Mouse (Mus musculus): ENCODE measurements around the gene Spata16. TPM values are rescaled to one million over a fixed set of nuclear protein-coding genes. Genes with fewer than 3 reads are reported as not detected.
A peak's percentile ranks its signal among the peaks of the same experiment; 100 is the strongest.

Gene Spata16
- total and polyA plus RNA-seq, 3 experiments, result not detected

DNA sequence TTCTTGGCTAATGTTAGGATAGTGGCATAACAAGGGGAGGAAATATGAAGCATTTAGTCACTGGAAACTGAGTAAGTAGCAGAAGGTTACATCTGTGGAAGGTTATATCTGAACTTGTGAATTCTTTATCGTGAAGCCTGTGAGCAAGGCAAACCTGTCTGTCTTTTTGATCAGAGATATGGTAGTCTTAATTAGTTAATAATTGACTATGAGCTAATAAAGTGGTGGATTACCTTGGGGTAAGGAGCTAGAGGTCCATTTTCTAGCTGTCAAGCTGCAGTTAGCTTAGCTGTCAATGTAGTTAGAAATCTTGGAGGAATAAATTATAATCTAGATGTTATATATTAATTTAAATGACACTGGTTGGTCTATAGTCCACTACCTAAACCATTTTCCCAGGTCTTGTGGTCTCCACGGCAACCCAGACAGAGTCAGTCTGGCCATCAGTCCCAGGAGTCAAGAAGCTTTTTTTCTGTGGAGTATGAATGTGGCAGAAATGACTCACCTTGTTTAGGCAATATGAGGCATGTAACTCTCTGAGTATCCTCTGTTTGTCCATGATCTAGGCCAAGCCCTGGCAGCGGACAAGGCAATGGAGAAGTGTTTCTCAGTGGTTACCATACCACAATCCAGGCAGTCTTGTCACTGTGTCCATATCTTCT is 331.6 kb downstream of the Spata16 start:
- H3K27me3 ChIP-seq (replicated peaks), result no peaks in the 10 kb centered on the region
- H3K36me3 ChIP-seq (replicated peaks in 1 of 2; ENCODE audit: control insufficient read depth in 1 of 2, insufficient read depth in 1 of 2, low read length in 1 of 2), result no peaks in the 10 kb centered on the region
- H3K9ac ChIP-seq (ENCODE audit: insufficient read depth, low read depth), result no peak overlapping the region
- H3K4me3 ChIP-seq (replicated peaks in 1 of 3; ENCODE audit: low read depth in 2 of 3, low read length in 2 of 3, poor library complexity in 1 of 3), result no peak overlapping the region
- no peak for DNase-seq (ENCODE audit: extremely low read depth)
- in situ Hi-C loops (cut with MboI; ENCODE audit: low pct_ligation_motif_present, low pct_unique_long_range_greater_than_20kb, low sequenced_read_pairs) (no loop called here), dilution Hi-C loops (cut with MboI; ENCODE audit: extremely low pct_ligation_motif_present, extremely low pct_unique_long_range_greater_than_20kb, low sequenced_read_pairs) (no loop called here)
- no peak overlapping the region for H3K4me2 ChIP-seq (ENCODE audit: insufficient read depth, low read depth, poor library complexity, severe bottlenecking)
- H3K79me2 ChIP-seq (replicated peaks; ENCODE audit: control insufficient read depth, extremely low read depth, insufficient read depth, poor library complexity, severe bottlenecking), result no peaks in the 10 kb centered on the region
- H3K4me1 ChIP-seq (ENCODE audit: control insufficient read depth in 1 of 2, insufficient read depth in 2 of 2), result no peaks in the 10 kb centered on the region
- TF ChIP-seq NELFE (IDR thresholded peaks at IDR 0.05; ENCODE audit: low read depth, low read length) (no peak), TBP (conservative IDR thresholded peaks at IDR 0.05; ENCODE audit: low read depth, low read length) (no peak), HCFC1 (IDR thresholded peaks at IDR 0.05; ENCODE audit: low read depth, low read length) (no peak), GABPA (IDR thresholded peaks at IDR 0.05; ENCODE audit: insufficient replicate concordance, low read depth, low read length) (no peak), POLR2A (IDR thresholded peaks at IDR 0.05; ENCODE audit: low read depth, low read length) (no peak), E2F4 (IDR thresholded peaks at IDR 0.05; ENCODE audit: insufficient replicate concordance, low read depth, low read length) (no peak), MAZ (IDR thresholded peaks at IDR 0.05; ENCODE audit: low read depth, low read length) (no peak), MYC (IDR thresholded peaks at IDR 0.05; ENCODE audit: low read depth, low read length) (no peak), MAFK (IDR thresholded peaks at IDR 0.05; ENCODE audit: insufficient replicate concordance, low read length) (no peak), JUN (IDR thresholded peaks at IDR 0.05; ENCODE audit: insufficient read depth, low read depth, low read length) (no peak), RCOR1 (conservative IDR thresholded peaks at IDR 0.05; ENCODE audit: low read depth, low read length) (no peak), ZNF384 (IDR thresholded peaks at IDR 0.05; ENCODE audit: low read depth, low read length) (no peak), NRF1 (IDR thresholded peaks at IDR 0.05; ENCODE audit: low read depth, low read length) (no peak), KAT2A (IDR thresholded peaks at IDR 0.05; ENCODE audit: insufficient replicate concordance, low read length) (no peak), USF2 (conservative IDR thresholded peaks at IDR 0.05; ENCODE audit: low read depth, low read length) (no peak), MXI1 (IDR thresholded peaks at IDR 0.05; ENCODE audit: low read depth, low read length) (no peak), SIN3A (IDR thresholded peaks at IDR 0.05; ENCODE audit: low read length) (no peak), POLR2AphosphoS2 (IDR thresholded peaks at IDR 0.05; ENCODE audit: low read depth, low read length) (no peak), BHLHE40 (IDR thresholded peaks at IDR 0.05; ENCODE audit: low read depth, low read length) (no peak)
- H3K9me3 ChIP-seq (replicated peaks; ENCODE audit: low read length), result no peaks in the 10 kb centered on the region
- no peak overlapping the region for H3K27ac ChIP-seq (ENCODE audit: insufficient read depth, low read depth)

DNA sequence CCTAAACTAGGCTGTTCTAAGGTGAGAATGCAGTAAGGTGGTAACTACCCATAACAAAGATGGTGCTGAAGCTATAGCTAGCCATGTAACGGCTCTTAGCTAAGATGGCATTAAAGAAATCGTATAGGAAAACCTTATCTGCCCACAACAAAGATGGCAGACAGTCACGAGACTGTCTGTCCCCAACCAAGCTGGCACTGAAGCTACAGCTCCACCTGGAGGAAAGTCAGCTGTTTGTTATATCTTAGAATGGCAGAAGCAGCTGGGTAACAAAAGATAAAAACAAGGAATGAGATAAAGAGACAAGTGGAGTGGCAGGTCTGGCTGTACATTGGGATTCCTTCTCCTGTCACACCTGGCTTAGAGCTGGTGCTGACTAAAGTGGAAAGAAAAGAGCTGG is 333.1 kb downstream of the Spata16 start:
- H3K27ac ChIP-seq (ENCODE audit: insufficient read depth, low read depth), result no peak overlapping the region

More for the DNA sequence above, 333.1 kb downstream of the Spata16 start:
- no peaks in the 10 kb centered on the region for H3K36me3 ChIP-seq (replicated peaks in 1 of 2; ENCODE audit: control insufficient read depth in 1 of 2, insufficient read depth in 1 of 2, low read length in 1 of 2)
- no peaks in the 10 kb centered on the region for H3K9me3 ChIP-seq (replicated peaks; ENCODE audit: low read length)
- no peak overlapping the region for H3K9ac ChIP-seq (ENCODE audit: insufficient read depth, low read depth)
- dilution Hi-C loops (cut with MboI; ENCODE audit: extremely low pct_ligation_motif_present, extremely low pct_unique_long_range_greater_than_20kb, low sequenced_read_pairs), result no loop called here
- peak; percentile 12 for DNase-seq (ENCODE audit: extremely low read depth)
- no peak overlapping the region for H3K4me2 ChIP-seq (ENCODE audit: insufficient read depth, low read depth, poor library complexity, severe bottlenecking)
- no peaks in the 10 kb centered on the region for H3K27me3 ChIP-seq (replicated peaks)
- H3K79me2 ChIP-seq (replicated peaks; ENCODE audit: control insufficient read depth, extremely low read depth, insufficient read depth, poor library complexity, severe bottlenecking), result no peaks in the 10 kb centered on the region
- TF ChIP-seq CTCF (conservative IDR thresholded peaks at IDR 0.05 in 1 of 2, IDR thresholded peaks at IDR 0.05 in 1 of 2; ENCODE audit: low read depth in 2 of 2, low read length in 2 of 2) (peak in 1 of 2 experiments; percentile 42; a peak in 2 of 4 replicates), SMC3 (IDR thresholded peaks at IDR 0.05; ENCODE audit: low read depth, low read length) (peak; percentile 17; the same call in 1 of the 2 replicates), BHLHE40 (IDR thresholded peaks at IDR 0.05; ENCODE audit: low read depth, low read length) (peak; percentile 82), SIN3A (IDR thresholded peaks at IDR 0.05; ENCODE audit: low read length) (no peak), RAD21 (IDR thresholded peaks at IDR 0.05; ENCODE audit: low read depth, low read length) (peak; percentile 45)
- H3K4me1 ChIP-seq (ENCODE audit: control insufficient read depth in 1 of 2, insufficient read depth in 2 of 2), result no peaks in the 10 kb centered on the region
- no peak overlapping the region for H3K4me3 ChIP-seq (replicated peaks in 1 of 3; ENCODE audit: low read depth in 2 of 3, low read length in 2 of 3, poor library complexity in 1 of 3)
- in situ Hi-C loops (cut with MboI; ENCODE audit: low pct_ligation_motif_present, low pct_unique_long_range_greater_than_20kb, low sequenced_read_pairs), result no loop called here

Data from CH12.LX (cell line).